Mouse (Mus musculus): ENCODE results near the gene Tmem198.

DNA sequence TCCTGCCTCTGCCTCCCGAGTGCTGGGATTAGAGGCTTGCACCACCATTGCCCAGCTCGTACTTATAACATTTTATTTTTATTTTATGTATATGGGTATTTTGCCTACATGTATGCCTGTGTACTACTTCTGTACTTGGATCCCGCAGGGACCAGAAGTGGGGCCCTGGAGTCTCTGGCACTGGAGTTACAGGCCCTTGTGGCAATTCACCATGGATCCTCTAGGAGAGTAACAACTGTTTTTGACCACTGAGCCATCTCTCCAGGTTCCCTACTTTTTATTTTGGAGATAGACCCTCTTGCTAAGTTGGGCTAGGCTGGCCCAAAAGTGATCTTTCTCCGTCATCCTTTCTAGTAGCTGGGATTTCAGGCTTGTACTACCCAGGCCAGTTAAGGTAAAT lies 39.1 kb downstream of the Tmem198 start:
- TF ChIP-seq TAL1 (IDR thresholded peaks at IDR 0.05; ENCODE audit: low read length) = no peak
- TF ChIP-seq GATA1 (IDR thresholded peaks at IDR 0.05; ENCODE audit: low read length) = no peak
